ENCODE assay signal across 22 mouse cellular contexts in genomic region chr8:107012666-107013065, GRCm38 (mm10). TPM values are rescaled to one million over a fixed set of nuclear protein-coding genes. Genes with fewer than 3 reads are reported as not detected.
"Had no signal": no experiment of that assay in that cellular context is flagged by ENCODE, and none has a peak within 500 bp of the region (broad histone marks: within the 10 kb centered on the region; RNA-seq: fewer than 3 reads in every experiment).

No protein-coding gene starts in this region.

- ATAC-seq: midbrain, embryonic 16.5 days had no signal

- H3K27ac ChIP-seq: midbrain, embryonic 10.5 days; midbrain, embryonic 12.5 days; neural tube, embryonic 13.5 days; neural tube, embryonic 15.5 days had no signal

- H3K27me3 ChIP-seq: midbrain, embryonic 12.5 days; neural tube, embryonic 13.5 days; neural tube, embryonic 15.5 days had no signal

- DNase-seq: lung, adult 18-20 months; lung, embryonic 14.5 days; lung, postnatal 14 days; lung, postnatal 4 days; midbrain, embryonic 14.5 days; retina, postnatal 1 day; right cerebral cortex, adult 18-20 months; right cerebral cortex, postnatal 25 days; right cerebral cortex, postnatal 4 days; spleen, adult 18-20 months; thymus, adult 18-20 months; thymus, postnatal 14 days; thymus, postnatal 36 days had no signal

- H3K4me3 ChIP-seq: midbrain, embryonic 10.5 days; midbrain, embryonic 12.5 days; myocyte; neural tube, embryonic 13.5 days; neural tube, embryonic 15.5 days had no signal

- H3K9ac ChIP-seq: lung, embryonic 14.5 days; midbrain, embryonic 12.5 days; neural tube, embryonic 13.5 days; neural tube, embryonic 15.5 days had no signal

- H3K4me2 ChIP-seq: lung, embryonic 14.5 days; midbrain, embryonic 12.5 days; neural tube, embryonic 13.5 days; neural tube, embryonic 15.5 days had no signal

- H3K4me1 ChIP-seq: midbrain, embryonic 10.5 days; midbrain, embryonic 12.5 days; neural tube, embryonic 13.5 days; neural tube, embryonic 15.5 days had no signal

- H3K9me3 ChIP-seq: midbrain, embryonic 10.5 days; midbrain, embryonic 12.5 days; neural tube, embryonic 13.5 days; neural tube, embryonic 15.5 days had no signal

RNA-seq across cellular contexts. Expression of gene Tmed6, which starts 52.8 kb away (rescaled TPM):
- total RNA-seq: megakaryocyte, adult 5-6 weeks; megakaryocyte-erythroid progenitor cell, adult 5-6 weeks had no signal
- polyA plus RNA-seq: midbrain, embryonic 10.5 days; midbrain, embryonic 12.5 days; midbrain, embryonic 14.5 days; midbrain, embryonic 16.5 days; myocyte; neural tube, embryonic 11.5 days; neural tube, embryonic 13.5 days; neural tube, embryonic 15.5 days had no signal
